Mouse (Mus musculus) CH12.LX (cell line): ENCODE measurements at regions not wholly inside any gene's neighbourhood (a gene's known extent, or its start where the extent isn't known, plus 50 kb on each side); places are given as distances from the start of the nearest gene placed in this dataset.

Experiments
- DNase-seq: peaks from one replicate; pipeline ENCODE4 v3.0.0-alpha.2; 2013; ENCODE audit errors: extremely low read depth
- H3K27ac ChIP-seq: 2 replicates; pipeline ENCODE4 v1.5.1; 2012; ENCODE audit warnings: low read depth, mild to moderate bottlenecking, control low read depth, moderate library complexity; ENCODE audit not compliant: insufficient read depth
- H3K27me3 ChIP-seq: replicated peaks from 2 replicates; pipeline ENCODE3; 2012; ENCODE audit warnings: inconsistent platforms
- H3K36me3 ChIP-seq, 2 experiments: replicated peaks in 1 of 2; 2 replicates each; pipeline versions ENCODE3 to v1.6.1; 2012; ENCODE audit warnings: inconsistent platforms in 1 of 2, low read length in 1 of 2, mild to moderate bottlenecking in 1 of 2, mixed read lengths in 1 of 2, moderate library complexity in 1 of 2; ENCODE audit not compliant: control insufficient read depth in 1 of 2, insufficient read depth in 1 of 2
- H3K4me1 ChIP-seq, 2 experiments: 2 replicates each; pipeline ENCODE4 v1.6.1; 2012; ENCODE audit warnings: inconsistent platforms in 1 of 2, moderate library complexity in 1 of 2; ENCODE audit not compliant: insufficient read depth in 2 of 2, control insufficient read depth in 1 of 2
- H3K4me2 ChIP-seq: 2 replicates; pipeline ENCODE4 v1.6.1; 2012; ENCODE audit warnings: low read depth, mild to moderate bottlenecking, control low read depth; ENCODE audit not compliant: poor library complexity, insufficient read depth, severe bottlenecking
- H3K4me3 ChIP-seq, 3 experiments: fragments of 150-350 bp in 1 of 3; sonication (generic) in 1 of 3; replicated peaks in 1 of 3; 2 replicates each; pipeline versions ENCODE3 to v1.5.1; 2011 to 2012; ENCODE audit warnings: low read depth in 2 of 3, low read length in 2 of 3, mild to moderate bottlenecking in 2 of 3, moderate library complexity in 2 of 3, control low read depth in 1 of 3, improper control_type of control experiment in 1 of 3, inconsistent platforms in 1 of 3, mixed read lengths in 1 of 3; ENCODE audit not compliant: poor library complexity in 1 of 3
- H3K79me2 ChIP-seq: replicated peaks from 2 replicates; pipeline ENCODE4 v1.6.1; 2012; ENCODE audit warnings: mild to moderate bottlenecking, moderate library complexity; ENCODE audit not compliant: control insufficient read depth, poor library complexity, insufficient read depth, severe bottlenecking; ENCODE audit errors: extremely low read depth
- H3K9ac ChIP-seq: 2 replicates; pipeline ENCODE4 v1.6.1; 2012; ENCODE audit warnings: low read depth, mild to moderate bottlenecking, control low read depth, moderate library complexity; ENCODE audit not compliant: insufficient read depth
- H3K9me3 ChIP-seq: replicated peaks from 2 replicates; pipeline ENCODE3; 2012; ENCODE audit warnings: low read length, inconsistent platforms, mixed read lengths
- BHLHE40 ChIP-seq: IDR thresholded peaks from 2 replicates; pipeline ENCODE4 v1.6.1; 2011; ENCODE audit warnings: mild to moderate bottlenecking, low read depth, low read length, improper control_type of control experiment
- CTCF ChIP-seq, 2 experiments: IDR thresholded peaks in 1 of 2; conservative IDR thresholded peaks in 1 of 2; 2 replicates each; pipeline ENCODE4 v1.5.1; 2011 to 2012; ENCODE audit warnings: low read depth in 2 of 2, low read length in 2 of 2, improper control_type of control experiment in 1 of 2, inconsistent platforms in 1 of 2, mild to moderate bottlenecking in 1 of 2, moderate library complexity in 1 of 2
- E2F4 ChIP-seq: IDR thresholded peaks from 2 replicates; pipeline ENCODE4 v1.6.1; 2011; ENCODE audit warnings: low read depth, low read length, improper control_type of control experiment; ENCODE audit not compliant: insufficient replicate concordance
- EP300 ChIP-seq: IDR thresholded peaks from 2 replicates; pipeline ENCODE4 v1.6.1; 2011; ENCODE audit warnings: low read length, improper control_type of control experiment
- ETS1 ChIP-seq: conservative IDR thresholded peaks from 2 replicates; pipeline ENCODE4 v1.6.1; 2012; ENCODE audit warnings: low read depth, mild to moderate bottlenecking, inconsistent platforms, low read length, improper control_type of control experiment, moderate library complexity
- GABPA ChIP-seq: IDR thresholded peaks from 2 replicates; pipeline ENCODE4 v1.6.1; 2012; ENCODE audit warnings: low read depth, low read length, improper control_type of control experiment, inconsistent platforms; ENCODE audit not compliant: insufficient replicate concordance
- IRF4 ChIP-seq: IDR thresholded peaks from 2 replicates; pipeline ENCODE4 v1.6.1; 2014; ENCODE audit warnings: low read depth, mild to moderate bottlenecking, inconsistent platforms, low read length, improper control_type of control experiment
- KAT2A ChIP-seq: IDR thresholded peaks from 2 replicates; pipeline ENCODE4 v1.6.1; 2012; ENCODE audit warnings: low read length, improper control_type of control experiment, inconsistent platforms; ENCODE audit not compliant: insufficient replicate concordance
- MEF2A ChIP-seq: IDR thresholded peaks from 2 replicates; pipeline ENCODE4 v1.6.1; 2014; ENCODE audit warnings: low read depth, mild to moderate bottlenecking, inconsistent platforms, low read length, improper control_type of control experiment, borderline replicate concordance
- PAX5 ChIP-seq: IDR thresholded peaks from 2 replicates; pipeline ENCODE4 v1.6.1; 2012; ENCODE audit warnings: low read length, inconsistent platforms, mixed read lengths
- POLR2A ChIP-seq: IDR thresholded peaks from 2 replicates; pipeline ENCODE4 v1.6.1; 2011; ENCODE audit warnings: low read depth, mild to moderate bottlenecking, improper control_type of control experiment, low read length
- POLR2AphosphoS2 ChIP-seq: IDR thresholded peaks from 2 replicates; pipeline ENCODE4 v1.6.1; 2011; ENCODE audit warnings: low read depth, low read length, improper control_type of control experiment
- RAD21 ChIP-seq: IDR thresholded peaks from 2 replicates; pipeline ENCODE4 v1.6.1; 2011; ENCODE audit warnings: low read depth, mild to moderate bottlenecking, low read length, improper control_type of control experiment, moderate library complexity
- RCOR1 ChIP-seq: conservative IDR thresholded peaks from 2 replicates; pipeline ENCODE4 v1.6.1; 2012; ENCODE audit warnings: low read depth, mild to moderate bottlenecking, inconsistent platforms, low read length, improper control_type of control experiment
- SIN3A ChIP-seq: IDR thresholded peaks from 2 replicates; pipeline ENCODE4 v1.6.1; 2012; ENCODE audit warnings: low read length, improper control_type of control experiment, inconsistent platforms
- SMC3 ChIP-seq: IDR thresholded peaks from 2 replicates; pipeline ENCODE4 v1.6.1; 2011; ENCODE audit warnings: low read depth, low read length, improper control_type of control experiment
- UBTF ChIP-seq: IDR thresholded peaks from 2 replicates; pipeline ENCODE4 v1.6.1; 2012; ENCODE audit warnings: low read depth, mild to moderate bottlenecking, inconsistent platforms, low read length, improper control_type of control experiment, moderate library complexity
- USF1 ChIP-seq: IDR thresholded peaks from 2 replicates; pipeline ENCODE4 v1.6.1; 2014; ENCODE audit warnings: low read depth, mild to moderate bottlenecking, inconsistent platforms, low read length, improper control_type of control experiment
- USF2 ChIP-seq: conservative IDR thresholded peaks from 2 replicates; pipeline ENCODE4 v1.6.1; 2011; ENCODE audit warnings: low read depth, low read length, improper control_type of control experiment
- ZC3H11A ChIP-seq: IDR thresholded peaks from 2 replicates; pipeline ENCODE4 v1.6.1; 2012; ENCODE audit warnings: low read depth, mild to moderate bottlenecking, inconsistent platforms, low read length, improper control_type of control experiment
- ZNF384 ChIP-seq: IDR thresholded peaks from 2 replicates; pipeline ENCODE4 v1.6.1; 2012; ENCODE audit warnings: low read depth, low read length, improper control_type of control experiment, inconsistent platforms
- dilution Hi-C: fragments of 300-500 bp; cut with MboI; formaldehyde crosslinking; loops from 2 replicates; pipeline ENCODE4 v1.14.3; 2020; ENCODE audit warnings: low sequenced_read_pairs; ENCODE audit not compliant: extremely low pct_unique_long_range_greater_than_20kb, extremely low pct_ligation_motif_present
- in situ Hi-C: fragments of 300-500 bp; cut with MboI; formaldehyde crosslinking; loops from 3 replicates; pipeline ENCODE4 v1.14.3; 2019; ENCODE audit warnings: low sequenced_read_pairs, low pct_ligation_motif_present, low pct_unique_long_range_greater_than_20kb, mixed read lengths

GRCm38 (mm10) chr1:61331456-61331855, 307.2 kb upstream of the Pard3b start:
- Histone ChIP-seq H3K9ac (no peak overlapping the region), H3K27me3 (no peaks in the 10 kb centered on the region), H3K36me3 (no peaks in the 10 kb centered on the region), H3K4me1 (no peaks in the 10 kb centered on the region), H3K79me2 (no peaks in the 10 kb centered on the region), H3K4me3 (no peak overlapping the region), H3K27ac (no peak overlapping the region), H3K4me2 (no peak overlapping the region), H3K9me3 (no peaks in the 10 kb centered on the region)
- dilution Hi-C loops (no loop called here), in situ Hi-C loops (no loop called here)
- no peak for TF ChIP-seq POLR2AphosphoS2
- TF ChIP-seq UBTF, result no peak
- no peak for TF ChIP-seq IRF4
- no peak for TF ChIP-seq ZNF384
- TF ChIP-seq GABPA, result no peak
- no peak for TF ChIP-seq POLR2A
- DNase-seq, result no peak

GRCm38 (mm10) chr1:61331906-61332305, 306.7 kb upstream of the Pard3b start:
- H3K27me3 ChIP-seq, result no peaks in the 10 kb centered on the region
- no peak for TF ChIP-seq PAX5
- no peak for TF ChIP-seq E2F4
- TF ChIP-seq USF1, result no peak
- no peak for TF ChIP-seq EP300
- no peak for TF ChIP-seq ETS1
- no peak for TF ChIP-seq RAD21
- no peak for TF ChIP-seq SIN3A
- TF ChIP-seq ZNF384, result no peak
- no peak for TF ChIP-seq BHLHE40
- TF ChIP-seq KAT2A, result no peak
- no peak for TF ChIP-seq MEF2A
- no peak for TF ChIP-seq ZC3H11A
- TF ChIP-seq POLR2AphosphoS2, result no peak
- TF ChIP-seq RCOR1, result no peak
- no peak for TF ChIP-seq SMC3
- TF ChIP-seq CTCF (conservative IDR thresholded peaks at IDR 0.05 in 1 of 2, IDR thresholded peaks at IDR 0.05 in 1 of 2; ENCODE audit: low read depth in 2 of 2, low read length in 2 of 2), result no peak
- TF ChIP-seq USF2, result no peak
- dilution Hi-C loops, result no loop called here

More at GRCm38 (mm10) chr1:61331906-61332305, 306.7 kb upstream of the Pard3b start:
- in situ Hi-C loops, result no loop called here
- no peak for DNase-seq
- Histone ChIP-seq H3K36me3 (no peaks in the 10 kb centered on the region), H3K9ac (no peak overlapping the region), H3K27ac (no peak overlapping the region), H3K4me1 (no peaks in the 10 kb centered on the region), H3K4me3 (no peak overlapping the region), H3K4me2 (no peak overlapping the region), H3K9me3 (no peaks in the 10 kb centered on the region), H3K79me2 (no peaks in the 10 kb centered on the region)
